In genomic region chr11:45203446-45203845, GRCm38 (mm10) we compare ENCODE assay signal across 19 mouse cellular contexts.
"Had no signal": no experiment of that assay in that cellular context is flagged by ENCODE, and none has a peak within 500 bp of the region (broad histone marks: within the 10 kb centered on the region; RNA-seq: fewer than 3 reads in every experiment).

No protein-coding gene starts in this region.

- DNase-seq: kidney, adult 8-10 months; kidney, postnatal 14 days; layer of hippocampus, adult 9-11 months; liver; lung, adult 18-20 months; lung, postnatal 10 days; lung, postnatal 36 days; thymus, adult 18-20 months; thymus, postnatal 36 days had no signal

- H3K4me1 ChIP-seq: kidney, embryonic 15.5 days; limb, embryonic 10.5 days; liver, embryonic 12.5 days; liver, embryonic 15.5 days; lung, embryonic 15.5 days; megakaryocyte, embryonic 14.5 days; midbrain, embryonic 10.5 days; midbrain, embryonic 13.5 days had no signal

- H3K9me3 ChIP-seq: kidney, embryonic 15.5 days; limb, embryonic 10.5 days; limb, embryonic 13.5 days; liver, embryonic 12.5 days; liver, embryonic 15.5 days; lung, embryonic 15.5 days; midbrain, embryonic 10.5 days; midbrain, embryonic 13.5 days had no signal

- H3K4me2 ChIP-seq: kidney, embryonic 15.5 days; limb, embryonic 13.5 days; liver, embryonic 12.5 days; liver, embryonic 15.5 days; lung, embryonic 15.5 days; midbrain, embryonic 13.5 days had no signal

- H3K27ac ChIP-seq: kidney, embryonic 15.5 days; layer of hippocampus, adult 2 months; limb, embryonic 10.5 days; limb, embryonic 13.5 days; liver, embryonic 12.5 days; liver, embryonic 15.5 days; lung, embryonic 15.5 days; midbrain, embryonic 10.5 days; midbrain, embryonic 13.5 days had no signal

- H3K27me3 ChIP-seq: kidney, embryonic 15.5 days; limb, embryonic 13.5 days; liver, embryonic 12.5 days; liver, embryonic 15.5 days; lung, embryonic 15.5 days; megakaryocyte, embryonic 14.5 days; midbrain, embryonic 13.5 days had no signal

- H3K9ac ChIP-seq: kidney, embryonic 15.5 days; limb, embryonic 13.5 days; liver, embryonic 12.5 days; liver, embryonic 15.5 days; lung, embryonic 15.5 days; midbrain, embryonic 13.5 days had no signal

- H3K36me3 ChIP-seq: kidney, embryonic 15.5 days; limb, embryonic 10.5 days; limb, embryonic 13.5 days; liver, embryonic 12.5 days; liver, embryonic 15.5 days; lung, embryonic 15.5 days; midbrain, embryonic 10.5 days; midbrain, embryonic 13.5 days had no signal

- ATAC-seq: liver, embryonic 12.5 days; midbrain, embryonic 13.5 days had no signal

- H3K4me3 ChIP-seq: kidney, embryonic 15.5 days; layer of hippocampus, adult 2 months; limb, embryonic 10.5 days; limb, embryonic 13.5 days; liver, embryonic 12.5 days; liver, embryonic 15.5 days; lung, embryonic 15.5 days; megakaryocyte, embryonic 14.5 days; midbrain, embryonic 10.5 days; midbrain, embryonic 13.5 days had no signal
